Mouse (Mus musculus): ENCODE data around the gene Tbc1d23. TPM values are rescaled to one million over a fixed set of nuclear protein-coding genes. Genes with fewer than 3 reads are reported as not detected.

Gene Tbc1d23
- polyA plus RNA-seq, 1 experiment from 2014 or later: 33.7 TPM

- no peak overlapping the region for H3K4me3 ChIP-seq (ENCODE audit: low read depth, low read length)
- H3K4me2 ChIP-seq (replicated peaks; ENCODE audit: low read depth, low read length): no peak overlapping the region
- H3K4me1 ChIP-seq (replicated peaks; ENCODE audit: control insufficient read depth, insufficient read depth, low read length): no peaks in the 10 kb centered on the region
- 99% methylated on average over 5 of the region's 5 CpGs for WGBS
- no peak overlapping the region for H3K27ac ChIP-seq (ENCODE audit: low read depth, low read length)
- no peaks in the 10 kb centered on the region for H3K9me3 ChIP-seq (ENCODE audit: control insufficient read depth, low read length)
- no peak overlapping the region for H3K9ac ChIP-seq (ENCODE audit: low read depth, low read length)
- DNase-seq (ENCODE audit: low spot score): no peak
- H3K36me3 ChIP-seq (ENCODE audit: control insufficient read depth, insufficient read depth, low read length): no peaks in the 10 kb centered on the region
- H3K27me3 ChIP-seq (ENCODE audit: control insufficient read depth, insufficient read depth, low read length): no peaks in the 10 kb centered on the region
- no peak for ATAC-seq (ENCODE audit: low FRiP score)
Observed at GRCm38 (mm10) chr16:57165157-57165556, 66.1 kb downstream of the Tbc1d23 start.

GRCm38 (mm10) chr16:57163694-57164093 lies 67.6 kb downstream of the Tbc1d23 start:
- WGBS: 100% methylated on average over 1 of the region's 1 CpGs
- Histone ChIP-seq H3K4me2 (replicated peaks; ENCODE audit: low read depth, low read length) (no peak overlapping the region), H3K9me3 (ENCODE audit: control insufficient read depth, low read length) (no peaks in the 10 kb centered on the region), H3K36me3 (ENCODE audit: control insufficient read depth, insufficient read depth, low read length) (no peaks in the 10 kb centered on the region), H3K4me1 (replicated peaks; ENCODE audit: control insufficient read depth, insufficient read depth, low read length) (no peaks in the 10 kb centered on the region), H3K27me3 (ENCODE audit: control insufficient read depth, insufficient read depth, low read length) (no peaks in the 10 kb centered on the region), H3K4me3 (ENCODE audit: low read depth, low read length) (no peak overlapping the region), H3K27ac (ENCODE audit: low read depth, low read length) (no peak overlapping the region), H3K9ac (ENCODE audit: low read depth, low read length) (no peak overlapping the region)
- no peak for ATAC-seq (ENCODE audit: low FRiP score)
- no peak for DNase-seq (ENCODE audit: low spot score)

- WGBS: 87% methylated on average over 5 of the region's 5 CpGs
- H3K4me2 ChIP-seq (replicated peaks; ENCODE audit: low read depth, low read length): no peak overlapping the region
- no peak overlapping the region for H3K27ac ChIP-seq (ENCODE audit: low read depth, low read length)
- no peaks in the 10 kb centered on the region for H3K36me3 ChIP-seq (ENCODE audit: control insufficient read depth, insufficient read depth, low read length)
- no peak for ATAC-seq (ENCODE audit: low FRiP score)
- no peaks in the 10 kb centered on the region for H3K4me1 ChIP-seq (replicated peaks; ENCODE audit: control insufficient read depth, insufficient read depth, low read length)
- no peaks in the 10 kb centered on the region for H3K9me3 ChIP-seq (ENCODE audit: control insufficient read depth, low read length)
- H3K27me3 ChIP-seq (ENCODE audit: control insufficient read depth, insufficient read depth, low read length): no peaks in the 10 kb centered on the region
- no peak overlapping the region for H3K9ac ChIP-seq (ENCODE audit: low read depth, low read length)
- H3K4me3 ChIP-seq (ENCODE audit: low read depth, low read length): no peak overlapping the region
- DNase-seq (ENCODE audit: low spot score): no peak
Observed at GRCm38 (mm10) chr16:57162841-57163240, 68.5 kb downstream of the Tbc1d23 start.

GRCm38 (mm10) chr16:57159835-57160234 lies 71.5 kb downstream of the Tbc1d23 start:
- Histone ChIP-seq H3K4me3 (ENCODE audit: low read depth, low read length) (no peak overlapping the region), H3K9me3 (ENCODE audit: control insufficient read depth, low read length) (no peaks in the 10 kb centered on the region), H3K27ac (ENCODE audit: low read depth, low read length) (no peak overlapping the region), H3K4me1 (replicated peaks; ENCODE audit: control insufficient read depth, insufficient read depth, low read length) (no peaks in the 10 kb centered on the region), H3K9ac (ENCODE audit: low read depth, low read length) (no peak overlapping the region), H3K36me3 (ENCODE audit: control insufficient read depth, insufficient read depth, low read length) (no peaks in the 10 kb centered on the region; the same call in 1 of the 2 replicates), H3K27me3 (ENCODE audit: control insufficient read depth, insufficient read depth, low read length) (no peaks in the 10 kb centered on the region), H3K4me2 (replicated peaks; ENCODE audit: low read depth, low read length) (no peak overlapping the region)
- DNase-seq (ENCODE audit: low spot score) (no peak), ATAC-seq (ENCODE audit: low FRiP score) (no peak)
- 74% methylated on average over 7 of the region's 7 CpGs for WGBS

GRCm38 (mm10) chr16:57157728-57158127 lies 73.6 kb downstream of the Tbc1d23 start:
- Histone ChIP-seq H3K4me1 (replicated peaks; ENCODE audit: control insufficient read depth, insufficient read depth, low read length) (no peaks in the 10 kb centered on the region), H3K36me3 (ENCODE audit: control insufficient read depth, insufficient read depth, low read length) (no peaks in the 10 kb centered on the region; the same call in 1 of the 2 replicates), H3K27ac (ENCODE audit: low read depth, low read length) (no peak overlapping the region), H3K27me3 (ENCODE audit: control insufficient read depth, insufficient read depth, low read length) (no peaks in the 10 kb centered on the region), H3K4me2 (replicated peaks; ENCODE audit: low read depth, low read length) (no peak overlapping the region), H3K4me3 (ENCODE audit: low read depth, low read length) (no peak overlapping the region), H3K9ac (ENCODE audit: low read depth, low read length) (no peak overlapping the region), H3K9me3 (ENCODE audit: control insufficient read depth, low read length) (no peaks in the 10 kb centered on the region)
- 87% methylated on average over 4 of the region's 4 CpGs for WGBS
- ATAC-seq (ENCODE audit: low FRiP score) (no peak), DNase-seq (ENCODE audit: low spot score) (no peak)

GRCm38 (mm10) chr16:57157076-57157475 lies 74.2 kb downstream of the Tbc1d23 start:
- Histone ChIP-seq H3K27ac (ENCODE audit: low read depth, low read length) (no peak overlapping the region), H3K36me3 (ENCODE audit: control insufficient read depth, insufficient read depth, low read length) (no peaks in the 10 kb centered on the region; the same call in 1 of the 2 replicates), H3K27me3 (ENCODE audit: control insufficient read depth, insufficient read depth, low read length) (no peaks in the 10 kb centered on the region), H3K9me3 (ENCODE audit: control insufficient read depth, low read length) (no peaks in the 10 kb centered on the region), H3K4me2 (replicated peaks; ENCODE audit: low read depth, low read length) (no peak overlapping the region), H3K4me3 (ENCODE audit: low read depth, low read length) (no peak overlapping the region), H3K9ac (ENCODE audit: low read depth, low read length) (no peak overlapping the region), H3K4me1 (replicated peaks; ENCODE audit: control insufficient read depth, insufficient read depth, low read length) (no peaks in the 10 kb centered on the region)
- 83% methylated on average over 4 of the region's 4 CpGs for WGBS
- ATAC-seq (ENCODE audit: low FRiP score) (no peak), DNase-seq (ENCODE audit: low spot score) (no peak)

GRCm38 (mm10) chr16:57155899-57156298 lies 75.4 kb downstream of the Tbc1d23 start:
- H3K4me3 ChIP-seq (ENCODE audit: low read depth, low read length): no peak overlapping the region
- ATAC-seq (ENCODE audit: low FRiP score): no peak
- no peak overlapping the region for H3K4me2 ChIP-seq (replicated peaks; ENCODE audit: low read depth, low read length)
- H3K27me3 ChIP-seq (ENCODE audit: control insufficient read depth, insufficient read depth, low read length): no peaks in the 10 kb centered on the region
- H3K27ac ChIP-seq (ENCODE audit: low read depth, low read length): no peak overlapping the region
- H3K9ac ChIP-seq (ENCODE audit: low read depth, low read length): no peak overlapping the region
- no peaks in the 10 kb centered on the region for H3K9me3 ChIP-seq (ENCODE audit: control insufficient read depth, low read length)
- no peaks in the 10 kb centered on the region; the same call in 1 of the 2 replicates for H3K36me3 ChIP-seq (ENCODE audit: control insufficient read depth, insufficient read depth, low read length)
- DNase-seq (ENCODE audit: low spot score): no peak
- no peaks in the 10 kb centered on the region for H3K4me1 ChIP-seq (replicated peaks; ENCODE audit: control insufficient read depth, insufficient read depth, low read length)

- no peaks in the 10 kb centered on the region for H3K27me3 ChIP-seq (ENCODE audit: control insufficient read depth, insufficient read depth, low read length)
- H3K27ac ChIP-seq (ENCODE audit: low read depth, low read length): no peak overlapping the region
- H3K4me1 ChIP-seq (replicated peaks; ENCODE audit: control insufficient read depth, insufficient read depth, low read length): no peaks in the 10 kb centered on the region
- H3K4me2 ChIP-seq (replicated peaks; ENCODE audit: low read depth, low read length): no peak overlapping the region
- WGBS: 95% methylated on average over 4 of the region's 4 CpGs
- H3K9ac ChIP-seq (ENCODE audit: low read depth, low read length): no peak overlapping the region
- no peaks in the 10 kb centered on the region; the same call in 1 of the 2 replicates for H3K36me3 ChIP-seq (ENCODE audit: control insufficient read depth, insufficient read depth, low read length)
- ATAC-seq (ENCODE audit: low FRiP score): no peak
- no peak for DNase-seq (ENCODE audit: low spot score)
- H3K4me3 ChIP-seq (ENCODE audit: low read depth, low read length): no peak overlapping the region
- H3K9me3 ChIP-seq (ENCODE audit: control insufficient read depth, low read length): no peaks in the 10 kb centered on the region
Observed at GRCm38 (mm10) chr16:57151437-57151836, 79.9 kb downstream of the Tbc1d23 start.

- H3K27ac ChIP-seq (ENCODE audit: low read depth, low read length): no peak overlapping the region
- H3K4me1 ChIP-seq (replicated peaks; ENCODE audit: control insufficient read depth, insufficient read depth, low read length): no peaks in the 10 kb centered on the region
- DNase-seq (ENCODE audit: low spot score) (no peak), ATAC-seq (ENCODE audit: low FRiP score) (no peak)
- no peak overlapping the region for H3K4me3 ChIP-seq (ENCODE audit: low read depth, low read length)
- WGBS: 94% methylated on average over 5 of the region's 5 CpGs
- H3K36me3 ChIP-seq (ENCODE audit: control insufficient read depth, insufficient read depth, low read length): 0 out of 2 replicates have a peak, but pooled peaks cover 2% of the 10 kb centered on the region
- H3K4me2 ChIP-seq (replicated peaks; ENCODE audit: low read depth, low read length): no peak overlapping the region
- H3K27me3 ChIP-seq (ENCODE audit: control insufficient read depth, insufficient read depth, low read length): no peaks in the 10 kb centered on the region
- H3K9me3 ChIP-seq (ENCODE audit: control insufficient read depth, low read length): no peaks in the 10 kb centered on the region
- no peak overlapping the region for H3K9ac ChIP-seq (ENCODE audit: low read depth, low read length)
Observed at GRCm38 (mm10) chr16:57144741-57145140, 86.6 kb downstream of the Tbc1d23 start.
